Mouse (Mus musculus) inflammation-experienced regulatory T-cells (primary cell): ENCODE results near the gene Mrpl3. TPM values are rescaled to one million over a fixed set of nuclear protein-coding genes. Genes with fewer than 3 reads are reported as not detected.

Source experiments
- polyA plus RNA-seq, 2 experiments: library from polyadenylated mRNA; unstranded; fragments of 100-300 nt; shearing (Covaris generic); gene quantifications; one replicate each; pipeline ENCODE4 v1.2.1; 2017

Mrpl3 gene
- 10 to 100 TPM; 67.6 to 71.4 TPM for polyA plus RNA-seq

DNA sequence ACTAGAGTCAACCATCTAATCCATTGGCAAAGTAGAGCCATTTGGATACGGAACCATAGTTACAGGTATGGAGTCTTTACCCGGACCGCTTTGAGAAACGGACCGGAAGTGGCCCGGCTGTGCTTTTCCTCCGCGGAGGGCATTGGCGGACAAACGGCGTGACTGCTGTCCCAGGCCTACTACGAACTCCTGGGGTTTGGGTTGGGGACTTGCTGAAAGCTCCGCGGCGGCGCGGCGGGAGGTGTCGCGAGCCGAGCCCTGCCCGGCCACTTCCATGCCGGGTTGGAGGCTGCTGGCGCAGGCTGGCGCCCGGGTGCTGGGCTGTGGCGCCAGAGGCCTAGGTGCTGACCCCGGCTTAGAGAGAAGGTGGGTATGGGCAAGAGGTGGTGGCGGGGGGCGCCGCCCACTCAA lies at the start of gene Mrpl3:
Gene Mrpl3, plus strand, starts transcription at position 93 of the 411 bp plus-strand sequence.

Other genes starting within 250 kb of the Mrpl3 start
- gene Nudt16, start 78.6 kb downstream of the Mrpl3 start, polyA plus RNA-seq, result 10 to 100 TPM; 44.2 to 53.2 TPM
- not detected for gene 1700080E11Rik, start 91.9 kb downstream of the Mrpl3 start, polyA plus RNA-seq